8 mouse cellular contexts compared by ENCODE assay signal in the genomic region with DNA sequence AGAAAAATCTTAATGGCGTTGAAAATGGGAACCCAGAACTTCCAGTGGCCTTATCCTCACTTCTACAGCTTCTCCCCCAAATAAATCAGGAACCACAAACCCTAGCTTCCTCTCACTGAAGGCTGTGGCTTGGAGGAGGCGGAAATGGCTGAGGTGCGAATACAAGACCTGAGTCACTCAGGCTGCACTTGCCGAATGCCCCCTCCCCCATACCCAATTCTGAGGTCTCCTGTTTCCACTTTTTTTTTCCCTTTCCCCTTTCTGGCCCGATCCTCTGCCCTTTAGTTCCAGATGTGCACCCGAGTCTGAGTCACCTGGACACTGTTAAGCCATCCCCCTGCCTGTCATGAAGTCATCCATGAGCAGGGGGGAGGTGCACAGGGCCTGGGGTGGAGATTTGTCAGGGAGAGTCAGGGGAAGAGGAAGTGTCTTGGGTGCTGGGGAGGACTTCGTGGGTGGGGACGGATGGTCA. TPM values are rescaled to one million over a fixed set of nuclear protein-coding genes. Genes with fewer than 3 reads are reported as not detected.
DNase-seq lines count a peak whose midpoint lies in the region; ATAC-seq lines count a peak whose summit lies in the region.

TSS of gene Apobr (plus strand) at position 437 of the 472 bp plus-strand sequence.

- H3K36me3 ChIP-seq in heart, embryonic 13.5 days, result peaks cover 4% of the 10 kb centered on the region; the same call in 1 of the 2 replicates
- H3K36me3 ChIP-seq in intestine, embryonic 14.5 days (ENCODE audit: control insufficient read depth, insufficient read depth, low read length), result no peaks in the 10 kb centered on the region
- H3K36me3 ChIP-seq in midbrain, embryonic 11.5 days (ENCODE audit: control insufficient read depth, insufficient read depth, low read length), result no peaks in the 10 kb centered on the region

- peaks cover 23% of the 10 kb centered on the region for H3K4me1 ChIP-seq in heart, embryonic 13.5 days
- H3K4me1 ChIP-seq in intestine, embryonic 14.5 days (replicated peaks; ENCODE audit: control insufficient read depth, insufficient read depth, low read length), result peaks cover 3% of the 10 kb centered on the region; the same call in 1 of the 2 replicates
- H3K4me1 ChIP-seq in midbrain, embryonic 11.5 days (ENCODE audit: control insufficient read depth, insufficient read depth, low read length), result peaks cover 6% of the 10 kb centered on the region

- H3K27me3 ChIP-seq in heart, embryonic 13.5 days (replicated peaks), result peaks cover 40% of the 10 kb centered on the region
- H3K27me3 ChIP-seq in intestine, embryonic 14.5 days (replicated peaks; ENCODE audit: control insufficient read depth, insufficient read depth, low read length), result no peaks in the 10 kb centered on the region
- H3K27me3 ChIP-seq in midbrain, embryonic 11.5 days (ENCODE audit: control insufficient read depth, insufficient read depth, low read length), result peaks cover 3% of the 10 kb centered on the region; the same call in 1 of the 2 replicates

- no peak for ATAC-seq in heart, embryonic 13.5 days (ENCODE audit: extremely low read depth, insufficient number of reproducible peaks, low FRiP score, low TSS enrichment)
- peak; percentile 70 for ATAC-seq in common myeloid progenitor, adult 5-6 weeks (replicated peaks; ENCODE audit: low read depth, poor library complexity, severe bottlenecking)
- no peak for ATAC-seq in intestine, embryonic 14.5 days (replicated peaks; ENCODE audit: low FRiP score, low TSS enrichment, low read depth)
- no peak for ATAC-seq in midbrain, embryonic 11.5 days (ENCODE audit: low FRiP score)

- no peak for DNase-seq in heart, postnatal 36 days
- DNase-seq in intestine, embryonic 14.5 days (ENCODE audit: low spot score), result no peak
- no peak for DNase-seq in midbrain, embryonic 11.5 days (ENCODE audit: low spot score, missing footprints)
- DNase-seq in thymus, postnatal 36 days, result peak; percentile 50 to 63
- DNase-seq in right cerebral cortex, postnatal 14 days, result no peak
- DNase-seq in ovary, adult 18-20 months (ENCODE audit: low spot score), result no peak

- no peak within 1 kb of the TSS for H3K9ac ChIP-seq in heart, embryonic 13.5 days
- peak within 1 kb of the TSS; percentile 49; the same call in 1 of the 2 replicates for H3K9ac ChIP-seq in intestine, embryonic 14.5 days (ENCODE audit: low read length)
- H3K9ac ChIP-seq in midbrain, embryonic 11.5 days (ENCODE audit: low read length), result no peak within 1 kb of the TSS; the same call in 1 of the 2 replicates

- H3K4me3 ChIP-seq in heart, embryonic 13.5 days, result peak within 1 kb of the TSS; percentile 66
- peak within 1 kb of the TSS; percentile 61 for H3K4me3 ChIP-seq in intestine, embryonic 14.5 days (ENCODE audit: low read depth, low read length)
- H3K4me3 ChIP-seq in midbrain, embryonic 11.5 days (ENCODE audit: low read depth, low read length), result no peak within 1 kb of the TSS

- peak within 1 kb of the TSS; percentile 90 for H3K4me2 ChIP-seq in heart, embryonic 13.5 days
- H3K4me2 ChIP-seq in intestine, embryonic 14.5 days (ENCODE audit: low read length), result peak within 1 kb of the TSS; percentile 63
- peak within 1 kb of the TSS; percentile 83 for H3K4me2 ChIP-seq in midbrain, embryonic 11.5 days

- intact Hi-C loops in heart, postnatal 36 days (cut with DNase I), result loop anchor here (2.0 kb wide), 1 partner anchor 112 kb away; no protein-coding TSS in a partner anchor

- no peaks in the 10 kb centered on the region for H3K9me3 ChIP-seq in heart, embryonic 13.5 days
- no peaks in the 10 kb centered on the region for H3K9me3 ChIP-seq in intestine, embryonic 14.5 days (ENCODE audit: control insufficient read depth, low read length)
- H3K9me3 ChIP-seq in midbrain, embryonic 11.5 days (ENCODE audit: control insufficient read depth, low read length), result no peaks in the 10 kb centered on the region

- WGBS in heart, embryonic 13.5 days, result 62% methylated on average over 8 of the region's 8 CpGs
- 72% methylated on average over 8 of the region's 8 CpGs for whole genome bisulfite sequencing in intestine, embryonic 14.5 days
- 79% methylated on average over 8 of the region's 8 CpGs for WGBS in midbrain, embryonic 11.5 days

- H3K27ac ChIP-seq in heart, embryonic 13.5 days (replicated peaks), result 0 out of 2 replicates have a peak within 1 kb of the TSS, but pooled peaks have one; percentile 81
- H3K27ac ChIP-seq in intestine, embryonic 14.5 days (ENCODE audit: low read depth), result no peak within 1 kb of the TSS
- H3K27ac ChIP-seq in midbrain, embryonic 11.5 days (ENCODE audit: low read depth, low read length), result no peak within 1 kb of the TSS

RNA-seq across cellular contexts. Expression of gene Apobr, which starts in this region (rescaled TPM):
- polyA plus RNA-seq in heart, embryonic 13.5 days (2015; fragmentation: Nextera tagmentation; extraction: Ambion mirVana), result 0.15 and 0.33 TPM in 2 replicates
- under 1 TPM; 0.41 to 0.53 TPM for total RNA-seq in heart, postnatal 36 days (2021)
- 5.7 and 6.5 TPM in 2 replicates for total RNA-seq in common myeloid progenitor, adult 5-6 weeks (2017)
- 0.60 and 1.1 TPM in 2 replicates for polyA plus RNA-seq in intestine, embryonic 14.5 days (2014; fragmentation: Nextera tagmentation; extraction: Ambion mirVana)
- 0.46 and 0.57 TPM in 2 replicates for polyA plus RNA-seq in midbrain, embryonic 11.5 days (2014; fragmentation: Nextera tagmentation; extraction: Ambion mirVana)

Comparison
In these comparisons a context has a peak if more than half of its experiments do, and no peak if none do; other contexts are left out.
1. DNase-seq: peak in thymus, postnatal 36 days (2 of 2); none in heart, postnatal 36 days (0 of 2), intestine, embryonic 14.5 days (single experiment), midbrain, embryonic 11.5 days (single experiment), right cerebral cortex, postnatal 14 days (single experiment) and ovary, adult 18-20 months (single experiment).
2. Peak in every context shown above with its lines, with median percentiles within 50 percentile points of each other: H3K4me2 ChIP-seq.